Mouse (Mus musculus): ENCODE data around the gene Canx. TPM values are rescaled to one million over a fixed set of nuclear protein-coding genes. Genes with fewer than 3 reads are reported as not detected.

Canx gene
- 171 and 181 TPM in 2 replicates for polyA plus RNA-seq (2015; fragmentation: Nextera tagmentation; extraction: Ambion mirVana)

DNA sequence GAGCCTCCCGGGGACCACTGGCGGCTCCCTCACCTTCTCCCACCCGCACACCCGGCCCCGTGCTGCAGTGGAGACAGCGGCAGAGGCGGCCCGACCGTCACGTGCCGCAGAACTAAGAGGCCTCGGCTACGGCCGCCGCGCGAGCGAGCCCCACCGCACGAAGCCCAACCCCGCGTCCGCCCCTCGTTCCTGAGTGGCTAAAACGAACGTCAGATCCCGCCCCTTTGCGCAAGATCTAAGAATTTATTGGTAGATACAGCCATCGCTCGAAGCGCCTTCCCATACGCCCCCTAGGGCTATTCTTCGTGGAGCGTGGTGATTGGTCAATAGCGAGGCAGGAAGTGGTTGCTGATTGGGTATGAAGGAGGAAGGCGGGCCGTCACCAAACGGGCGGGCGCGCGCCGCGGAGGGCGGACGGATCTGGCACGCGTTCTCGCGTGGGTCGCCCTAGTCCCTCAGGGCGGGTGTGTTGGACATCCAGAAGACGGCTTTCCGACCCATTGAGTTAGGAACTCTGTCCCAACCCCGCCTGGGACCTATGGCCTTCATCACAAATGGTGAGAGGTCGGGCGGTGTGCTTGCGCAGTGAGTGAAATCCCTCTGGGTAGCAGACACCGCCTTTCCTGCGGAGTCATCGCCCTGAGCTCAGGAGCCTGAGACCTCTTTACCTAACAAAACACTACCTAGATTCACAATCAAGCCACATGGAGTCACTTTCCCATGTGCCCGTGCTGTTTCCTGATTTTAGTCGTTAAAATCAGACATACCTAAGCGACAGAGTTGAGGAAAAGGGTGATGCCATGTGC lies at the start of gene Canx:
Gene Canx, minus strand, starts transcription at position 178 of the 806 bp plus-strand sequence.
- TF ChIP-seq EP300 (optimal IDR thresholded peaks at IDR 0.05) (peak; percentile 90), CTCF (IDR thresholded peaks at IDR 0.05; ENCODE audit: low read depth) (peak; percentile 43)
- DNase-seq (ENCODE audit: low spot score), result peak; percentile 98
- Histone ChIP-seq H3K27ac (replicated peaks) (peak within 1 kb of the TSS; percentile 94), H3K4me3 (ENCODE audit: low read depth, low read length) (peak within 1 kb of the TSS; percentile 85), H3K36me3 (ENCODE audit: control insufficient read depth, insufficient read depth, low read length) (no peaks in the 10 kb centered on the region), H3K4me1 (replicated peaks; ENCODE audit: control insufficient read depth, insufficient read depth) (no peaks in the 10 kb centered on the region), H3K27me3 (ENCODE audit: control insufficient read depth, insufficient read depth, low read length) (no peaks in the 10 kb centered on the region), H3K9ac (ENCODE audit: low read length) (peak within 1 kb of the TSS; percentile 99), H3K4me2 (replicated peaks; ENCODE audit: low read depth) (peak within 1 kb of the TSS; percentile 86), H3K9me3 (ENCODE audit: control insufficient read depth, low read length) (no peaks in the 10 kb centered on the region)
- WGBS, result under 1% methylated on average over 64 of the region's 64 CpGs
- ATAC-seq (ENCODE audit: low FRiP score, low TSS enrichment), result peak; percentile 99

GRCm38 (mm10) chr11:50374286-50375015 lies 49.0 kb upstream of the Canx start:
- no peak overlapping the region for H3K4me3 ChIP-seq (ENCODE audit: low read depth, low read length)
- no peaks in the 10 kb centered on the region; the same call in 1 of the 2 replicates for H3K4me1 ChIP-seq (replicated peaks; ENCODE audit: control insufficient read depth, insufficient read depth)
- H3K4me2 ChIP-seq (replicated peaks; ENCODE audit: low read depth), result no peak overlapping the region
- TF ChIP-seq EP300 (optimal IDR thresholded peaks at IDR 0.05), result no peak
- TF ChIP-seq CTCF (IDR thresholded peaks at IDR 0.05; ENCODE audit: low read depth), result no peak
- H3K27me3 ChIP-seq (ENCODE audit: control insufficient read depth, insufficient read depth, low read length), result no peaks in the 10 kb centered on the region
- H3K9ac ChIP-seq (ENCODE audit: low read length), result no peak overlapping the region
- no peak overlapping the region for H3K27ac ChIP-seq (replicated peaks)
- peaks cover 1% of the 10 kb centered on the region; the same call in 1 of the 2 replicates for H3K36me3 ChIP-seq (ENCODE audit: control insufficient read depth, insufficient read depth, low read length)
- H3K9me3 ChIP-seq (ENCODE audit: control insufficient read depth, low read length), result no peaks in the 10 kb centered on the region
- 85% methylated on average over 13 of the region's 13 CpGs for WGBS
- DNase-seq (ENCODE audit: low spot score), result no peak
- ATAC-seq (ENCODE audit: low FRiP score, low TSS enrichment), result no peak

- Histone ChIP-seq H3K4me1 (replicated peaks; ENCODE audit: control insufficient read depth, insufficient read depth) (no peaks in the 10 kb centered on the region; the same call in 1 of the 2 replicates), H3K27ac (replicated peaks) (no peak overlapping the region), H3K9ac (ENCODE audit: low read length) (no peak overlapping the region), H3K27me3 (ENCODE audit: control insufficient read depth, insufficient read depth, low read length) (no peaks in the 10 kb centered on the region), H3K4me2 (replicated peaks; ENCODE audit: low read depth) (no peak overlapping the region), H3K9me3 (ENCODE audit: control insufficient read depth, low read length) (no peaks in the 10 kb centered on the region), H3K36me3 (ENCODE audit: control insufficient read depth, insufficient read depth, low read length) (no peaks in the 10 kb centered on the region), H3K4me3 (ENCODE audit: low read depth, low read length) (no peak overlapping the region)
- TF ChIP-seq CTCF (IDR thresholded peaks at IDR 0.05; ENCODE audit: low read depth) (no peak), EP300 (optimal IDR thresholded peaks at IDR 0.05) (no peak)
- ATAC-seq (ENCODE audit: low FRiP score, low TSS enrichment), result no peak
- WGBS, result 96% methylated on average over 1 of the region's 1 CpGs
- no peak for DNase-seq (ENCODE audit: low spot score)
Observed at GRCm38 (mm10) chr11:50373621-50374020, 48.1 kb upstream of the Canx start.

GRCm38 (mm10) chr11:50373086-50373485 lies 47.6 kb upstream of the Canx start:
- H3K4me2 ChIP-seq (replicated peaks; ENCODE audit: low read depth), result no peak overlapping the region
- H3K9ac ChIP-seq (ENCODE audit: low read length), result no peak overlapping the region
- ATAC-seq (ENCODE audit: low FRiP score, low TSS enrichment), result no peak
- no peak overlapping the region for H3K27ac ChIP-seq (replicated peaks)
- no peak for DNase-seq (ENCODE audit: low spot score)
- H3K36me3 ChIP-seq (ENCODE audit: control insufficient read depth, insufficient read depth, low read length), result no peaks in the 10 kb centered on the region
- H3K27me3 ChIP-seq (ENCODE audit: control insufficient read depth, insufficient read depth, low read length), result no peaks in the 10 kb centered on the region
- no peaks in the 10 kb centered on the region; the same call in 1 of the 2 replicates for H3K4me1 ChIP-seq (replicated peaks; ENCODE audit: control insufficient read depth, insufficient read depth)
- H3K9me3 ChIP-seq (ENCODE audit: control insufficient read depth, low read length), result no peaks in the 10 kb centered on the region
- TF ChIP-seq CTCF (IDR thresholded peaks at IDR 0.05; ENCODE audit: low read depth) (no peak), EP300 (optimal IDR thresholded peaks at IDR 0.05) (no peak)
- no peak overlapping the region for H3K4me3 ChIP-seq (ENCODE audit: low read depth, low read length)

DNA sequence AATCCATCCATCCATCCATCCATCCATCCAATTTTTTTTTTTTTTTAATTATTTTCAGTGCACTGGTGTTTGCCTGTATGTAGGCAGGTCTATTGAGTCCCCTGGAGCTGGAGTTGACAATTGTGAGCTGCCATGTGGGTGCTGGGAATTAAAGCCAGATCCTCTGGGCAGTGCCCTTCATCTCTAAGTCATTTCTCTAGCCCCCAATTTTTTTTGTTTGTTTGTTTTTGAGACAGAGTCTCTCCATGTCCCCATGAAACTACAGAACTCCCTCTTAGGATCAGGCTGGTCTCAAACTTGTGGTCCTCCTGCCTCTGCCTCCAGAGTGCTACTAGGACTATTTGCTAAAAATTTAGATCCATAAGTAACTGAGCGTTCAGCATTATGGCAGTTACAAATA lies 46.4 kb upstream of the Canx start:
- no peak for ATAC-seq (ENCODE audit: low FRiP score, low TSS enrichment)
- H3K4me3 ChIP-seq (ENCODE audit: low read depth, low read length), result no peak overlapping the region; the same call in 1 of the 2 replicates

More for the DNA sequence above, 46.4 kb upstream of the Canx start:
- DNase-seq (ENCODE audit: low spot score), result no peak
- no peaks in the 10 kb centered on the region for H3K36me3 ChIP-seq (ENCODE audit: control insufficient read depth, insufficient read depth, low read length)
- H3K27ac ChIP-seq (replicated peaks), result no peak overlapping the region
- H3K4me2 ChIP-seq (replicated peaks; ENCODE audit: low read depth), result no peak overlapping the region; the same call in 1 of the 2 replicates
- peak overlapping the region; percentile 67 for H3K9ac ChIP-seq (ENCODE audit: low read length)
- H3K27me3 ChIP-seq (ENCODE audit: control insufficient read depth, insufficient read depth, low read length), result no peaks in the 10 kb centered on the region
- TF ChIP-seq CTCF (IDR thresholded peaks at IDR 0.05; ENCODE audit: low read depth), result no peak
- TF ChIP-seq EP300 (optimal IDR thresholded peaks at IDR 0.05), result no peak
- H3K9me3 ChIP-seq (ENCODE audit: control insufficient read depth, low read length), result no peaks in the 10 kb centered on the region
- no peaks in the 10 kb centered on the region; the same call in 1 of the 2 replicates for H3K4me1 ChIP-seq (replicated peaks; ENCODE audit: control insufficient read depth, insufficient read depth)
- WGBS, result 94% methylated on average over 1 of the region's 1 CpGs

All from stomach, postnatal 0 days (tissue).